Mouse (Mus musculus): ENCODE measurements around the gene Ptpru. TPM values are rescaled to one million over a fixed set of nuclear protein-coding genes. Genes with fewer than 3 reads are reported as not detected.

The Ptpru gene
- total RNA-seq, 4 experiments from 2014 or later: 4.5 to 9.7 (median 5.7) TPM

DNA sequence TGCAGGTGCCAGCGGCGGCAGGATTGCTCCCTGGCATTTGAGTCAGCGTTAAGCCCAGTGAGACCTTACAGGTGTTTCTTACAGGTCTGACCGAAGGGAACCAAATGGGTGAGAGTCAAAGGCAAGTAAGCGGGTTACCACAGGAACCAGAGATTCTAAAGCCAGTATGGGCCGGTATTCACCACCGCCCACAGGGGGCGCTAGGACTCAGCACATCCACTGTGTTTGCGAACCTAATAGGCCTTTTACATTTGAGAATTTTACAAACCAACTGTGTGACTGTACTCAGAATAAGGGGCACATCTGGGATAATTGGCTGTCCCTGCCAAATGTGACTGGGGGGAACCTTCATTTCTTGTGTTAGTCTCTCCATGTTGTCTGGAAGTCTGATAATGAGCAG is 54.1 kb downstream of the Ptpru start:
- peak; percentile 21 for DNase-seq (ENCODE audit: low spot score)

DNA sequence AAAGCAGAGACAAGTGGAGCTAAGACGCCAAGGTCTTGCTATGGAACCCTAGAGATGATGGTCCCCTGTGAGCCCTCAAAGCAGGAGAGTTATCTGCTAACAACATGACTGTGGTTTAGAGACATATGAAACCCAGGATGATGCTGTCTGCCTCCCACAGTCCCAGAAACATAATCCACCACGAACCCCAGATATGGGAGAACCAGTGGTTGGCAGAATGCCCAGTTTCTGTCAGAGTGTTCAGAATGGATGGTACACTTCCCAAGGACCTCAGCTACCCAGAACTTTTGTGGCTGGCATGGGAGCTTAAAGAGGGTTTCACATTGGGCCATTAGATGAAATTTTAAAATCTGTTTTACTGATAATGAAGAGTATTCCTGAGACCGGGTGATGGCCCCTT is 57.1 kb downstream of the Ptpru start:
- peak; percentile 15 for DNase-seq (ENCODE audit: low spot score)

DNA sequence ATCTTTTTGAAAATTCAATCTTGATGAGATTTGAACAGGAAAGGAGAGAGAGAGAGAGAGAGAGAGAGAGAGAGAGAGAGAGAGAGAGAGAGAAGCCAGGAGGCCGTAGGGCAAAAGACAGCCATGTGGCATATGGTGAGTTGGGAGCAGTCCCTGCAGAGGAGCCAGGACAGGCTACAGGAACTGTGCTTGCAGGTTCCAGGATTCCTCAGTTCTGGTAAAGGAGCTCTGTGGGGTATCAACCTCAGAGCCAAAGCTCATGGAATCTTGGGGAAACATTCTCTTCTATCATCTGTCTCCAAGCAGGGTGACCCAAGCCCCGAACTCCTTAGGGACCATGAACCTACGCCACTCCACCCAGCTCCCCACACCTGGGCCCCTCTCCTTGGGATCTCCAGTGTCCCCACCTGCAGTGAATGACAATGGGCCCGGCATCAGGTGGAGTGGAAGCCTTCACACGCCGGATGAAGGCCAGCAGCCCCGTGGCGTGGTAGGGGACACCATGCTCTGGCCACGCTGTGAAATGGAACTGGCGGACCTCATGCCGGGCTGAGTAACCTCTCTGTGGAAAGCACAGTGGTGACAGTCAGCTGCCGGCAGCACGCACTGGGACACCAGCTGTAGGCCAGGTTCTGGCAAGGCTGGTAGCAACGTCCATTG is 59.3 kb downstream of the Ptpru start:
- DNase-seq (ENCODE audit: low spot score): no peak

GRCm38 (mm10) chr4:131771384-131771783 is 66.7 kb downstream of the Ptpru start:
- no peak for DNase-seq (ENCODE audit: low spot score)

- no peak for DNase-seq (ENCODE audit: low spot score)
These were observed 74.2 kb downstream of the Ptpru start for GRCm38 (mm10) chr4:131763911-131764310.

GRCm38 (mm10) chr4:131763479-131763878 is 74.6 kb downstream of the Ptpru start:
- no peak for DNase-seq (ENCODE audit: low spot score)

GRCm38 (mm10) chr4:131762211-131762784 is 75.8 kb downstream of the Ptpru start:
- no peak for DNase-seq (ENCODE audit: low spot score)

GRCm38 (mm10) chr4:131752204-131752837 is 85.8 kb downstream of the Ptpru start:
- DNase-seq (ENCODE audit: low spot score): no peak

DNA sequence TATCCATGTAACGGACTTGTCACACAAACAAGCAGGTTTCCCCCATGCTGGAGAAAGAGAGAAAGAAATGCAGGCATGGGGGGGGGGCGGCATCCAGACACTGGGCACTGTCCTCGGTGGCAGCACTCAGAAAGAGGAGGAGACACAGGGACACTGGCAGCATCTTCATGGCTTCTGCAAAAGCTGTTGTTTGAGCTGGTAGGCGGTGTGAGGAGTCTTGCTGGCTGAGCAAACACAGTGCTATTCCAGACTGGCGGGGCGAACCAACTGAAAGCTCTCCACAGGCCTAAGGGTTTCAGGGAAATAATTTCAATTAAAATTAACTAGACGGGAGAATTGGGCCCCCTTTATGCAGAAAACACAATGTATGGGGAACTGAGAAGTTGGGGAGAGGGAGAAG is 86.5 kb downstream of the Ptpru start:
- no peak for DNase-seq (ENCODE audit: low spot score)

DNA sequence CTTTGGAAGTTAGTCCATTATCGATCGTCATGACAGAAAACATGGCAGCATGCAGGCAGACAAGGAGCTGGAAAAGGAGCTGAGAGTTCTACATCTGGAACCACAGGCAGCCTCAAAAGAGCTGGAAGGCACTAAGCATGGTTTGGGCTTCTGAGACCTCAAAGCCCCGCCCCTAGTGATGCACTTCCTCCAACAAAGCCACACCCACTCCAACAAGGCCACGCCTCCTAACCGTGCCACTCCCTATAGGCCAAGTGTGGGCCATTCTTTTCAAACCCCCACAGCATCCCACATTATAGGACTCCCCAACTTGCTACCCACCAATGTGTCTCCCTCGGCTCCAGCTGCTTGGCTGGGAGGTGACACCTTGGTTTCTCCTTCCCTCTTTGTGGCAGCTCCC is 88.3 kb downstream of the Ptpru start:
- no peak for DNase-seq (ENCODE audit: low spot score)

DNA sequence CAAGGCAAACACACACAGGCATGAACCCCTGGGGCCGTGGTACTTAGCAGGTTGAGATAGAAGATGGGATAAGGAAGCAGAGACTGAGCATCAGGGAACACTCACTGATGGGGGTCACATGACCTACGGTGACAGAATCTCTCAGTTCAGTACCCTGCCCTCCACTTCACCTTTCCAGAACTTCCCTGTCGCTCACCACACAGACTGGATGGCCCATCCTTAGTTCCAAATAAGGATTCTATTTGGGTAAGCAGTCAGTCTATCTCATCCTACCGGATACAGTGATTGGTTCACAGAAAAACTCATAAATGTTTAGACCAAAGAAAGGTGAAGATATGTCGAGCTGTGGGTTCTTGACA is 93.4 kb downstream of the Ptpru start:
- no peak for DNase-seq (ENCODE audit: low spot score)

- DNase-seq (ENCODE audit: low spot score): peak; percentile 50
These were observed 94.0 kb downstream of the Ptpru start for GRCm38 (mm10) chr4:131743831-131744684.

DNA sequence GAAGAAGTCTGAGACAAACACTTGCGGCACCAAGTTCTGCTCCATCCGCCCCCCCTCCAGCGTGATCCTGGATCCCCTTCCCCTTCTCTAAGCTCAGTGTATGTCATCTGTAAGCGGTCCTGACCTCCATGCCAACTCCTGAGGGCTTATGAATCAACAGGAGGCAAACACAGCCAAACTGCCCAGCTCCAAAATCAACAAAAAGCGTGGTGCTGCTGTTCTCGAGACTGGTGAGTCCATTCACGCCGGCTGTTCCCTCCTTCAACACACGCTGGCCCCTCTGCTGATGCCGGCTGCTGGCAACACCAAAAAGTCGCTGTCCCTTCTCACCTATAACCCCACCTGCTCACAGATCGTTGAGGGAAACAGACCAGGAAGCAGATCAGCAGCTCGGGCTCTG is 95.1 kb downstream of the Ptpru start:
- DNase-seq (ENCODE audit: low spot score): no peak

GRCm38 (mm10) chr4:131740621-131741020 is 97.5 kb downstream of the Ptpru start:
- no peak for DNase-seq (ENCODE audit: low spot score)

DNA sequence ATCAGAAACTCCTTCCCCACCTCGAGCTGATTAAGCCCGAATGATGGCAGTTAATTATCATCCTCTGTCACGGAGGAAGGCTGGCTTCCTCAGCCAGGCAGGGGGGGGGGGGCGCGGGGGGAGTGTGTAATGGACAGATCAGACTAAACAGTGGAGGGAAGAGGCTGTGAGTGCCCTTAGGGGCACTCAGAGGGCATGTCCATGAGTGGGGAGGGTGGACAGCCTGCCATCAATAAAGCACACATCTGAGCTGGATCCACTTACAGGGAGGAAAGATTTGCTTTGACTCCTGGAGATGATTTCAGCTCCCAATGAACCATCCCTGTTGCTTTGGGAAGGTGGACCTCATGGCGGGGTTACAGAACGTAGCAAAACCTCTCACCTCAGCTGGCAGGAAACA is 109.5 kb downstream of the Ptpru start:
- no peak for DNase-seq (ENCODE audit: low spot score)

DNA sequence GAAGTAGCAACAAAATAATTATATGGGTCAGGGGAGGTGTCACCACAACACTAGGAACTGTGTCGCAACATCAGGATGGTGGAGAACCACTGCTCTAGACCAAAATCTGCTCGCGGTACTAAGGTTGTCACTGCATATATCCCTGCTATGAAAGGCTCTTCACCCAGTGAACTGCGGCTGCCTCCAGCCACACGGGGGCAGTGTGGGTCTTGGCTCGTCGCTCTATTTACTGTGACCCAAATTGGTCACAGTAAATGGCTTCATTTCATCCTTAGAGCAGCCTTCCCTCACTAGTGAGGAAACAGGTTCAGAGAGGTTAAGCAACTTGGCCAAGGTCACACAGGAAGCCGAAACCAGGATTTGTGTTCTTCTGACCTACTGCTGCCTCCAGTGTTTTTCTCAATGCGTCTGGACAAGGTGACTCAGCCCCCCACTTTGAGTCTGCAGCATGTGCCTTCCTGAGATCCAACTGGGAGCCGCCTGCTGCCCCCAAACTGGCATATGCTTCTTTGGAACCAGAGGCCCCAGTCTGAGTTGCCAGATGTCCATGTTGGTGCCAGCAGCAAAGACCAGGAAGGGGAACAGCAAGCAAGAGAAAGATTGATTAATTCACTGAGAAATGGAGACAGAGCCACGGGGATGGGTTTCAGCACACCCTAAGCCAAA is 114.5 kb downstream of the Ptpru start:
- peak; percentile 56 for DNase-seq (ENCODE audit: low spot score)

- no peak for DNase-seq (ENCODE audit: low spot score)
These were observed 115.8 kb downstream of the Ptpru start for GRCm38 (mm10) chr4:131722121-131722841.

GRCm38 (mm10) chr4:131719151-131719550 is 118.9 kb downstream of the Ptpru start:
- DNase-seq (ENCODE audit: low spot score): no peak
